Mouse (Mus musculus): ENCODE data around the gene Ttc30a1. TPM values are rescaled to one million over a fixed set of nuclear protein-coding genes. Genes with fewer than 3 reads are reported as not detected.

Ttc30a1 gene
- 1 to 10 TPM; 1.4 to 1.5 TPM for total RNA-seq (2021)
- long read RNA-seq, experiment 1, partial matches to known transcripts = 0 of 1 reads
- long read RNA-seq, experiment 1, other reads (novel, unspliced or antisense) = 0 of 1 reads
- long read RNA-seq, experiment 2, partial matches to known transcripts = 0 of 1 reads
- long read RNA-seq, experiment 2, other reads (novel, unspliced or antisense) = 0 of 1 reads

DNA sequence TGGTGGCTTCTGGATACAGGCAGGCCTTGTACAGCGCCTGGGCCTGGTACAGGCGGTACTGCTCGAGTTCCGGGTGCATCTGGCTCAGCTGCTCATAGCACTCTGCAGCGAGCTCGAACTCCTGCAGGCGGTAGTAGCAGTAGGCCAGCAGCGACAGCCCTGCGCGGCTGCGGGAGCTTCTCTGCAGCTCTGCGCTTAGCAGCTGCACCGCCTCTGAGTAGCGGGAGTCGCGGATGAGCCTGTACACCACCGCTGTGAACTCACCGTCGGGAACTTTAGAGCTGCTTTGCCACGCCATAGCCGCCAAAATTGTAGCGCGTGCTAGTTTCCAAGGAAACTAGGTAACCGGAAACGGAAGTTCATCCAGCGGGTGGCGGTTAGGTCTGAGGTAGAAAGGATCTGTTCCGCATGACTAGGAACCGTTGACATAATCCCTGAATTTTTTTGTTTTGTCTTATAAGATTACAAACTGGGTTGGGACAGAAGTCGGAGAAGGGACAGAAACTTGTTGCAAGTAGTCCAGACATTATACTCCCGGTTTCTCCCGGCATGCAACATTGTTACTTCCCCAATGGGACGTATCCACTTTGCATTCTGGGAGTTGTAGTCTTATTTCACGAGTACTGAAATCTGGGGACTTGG lies at the start of gene Ttc30a1:
Gene Ttc30a1, minus strand, starts transcription at position 528 of the 642 bp plus-strand sequence.
- DNase-seq = peak; percentile 59

- no peak for DNase-seq
Measured at GRCm38 (mm10) chr2:76030080-76030479, 48.3 kb upstream of the Ttc30a1 start.

DNA sequence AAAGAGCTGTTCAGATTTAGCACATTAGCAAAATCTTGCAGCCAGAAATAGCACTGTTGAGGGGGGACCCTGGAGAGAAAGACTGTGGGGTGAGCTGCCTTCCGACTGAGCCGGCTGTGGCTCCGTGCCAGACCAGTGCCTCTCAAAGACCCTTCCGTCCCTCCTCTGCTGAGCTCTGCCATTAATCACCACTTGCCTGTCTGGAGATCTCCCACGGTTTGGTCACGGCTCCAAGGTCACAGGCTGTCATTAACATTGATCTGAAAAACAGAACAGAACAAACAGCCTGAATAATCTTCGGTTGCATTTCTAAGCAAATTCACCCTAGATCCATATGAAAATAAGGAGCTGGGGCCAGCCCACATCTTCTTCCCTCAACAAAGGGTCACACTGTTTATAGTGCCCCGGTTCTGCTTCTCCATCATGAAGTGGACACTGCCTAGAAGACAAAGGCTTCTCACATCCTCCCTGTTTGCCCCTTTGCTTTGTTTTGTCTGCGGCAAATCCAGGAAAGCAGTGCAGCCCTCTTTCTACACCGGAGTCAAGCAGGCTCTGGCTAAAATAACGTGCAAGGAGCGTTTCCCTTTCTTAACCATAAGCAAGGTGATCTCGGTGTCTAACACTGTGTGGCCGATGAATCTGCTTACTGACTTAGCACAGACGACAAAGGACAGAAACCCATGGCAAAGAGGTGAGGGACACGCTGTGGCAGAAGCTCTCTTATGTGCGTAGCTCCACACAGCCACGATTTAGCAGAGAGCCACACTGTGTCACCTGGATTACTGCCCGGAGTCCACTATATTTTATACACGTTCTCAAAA lies 47.5 kb upstream of the Ttc30a1 start:
- DNase-seq = peak; percentile 17

DNA sequence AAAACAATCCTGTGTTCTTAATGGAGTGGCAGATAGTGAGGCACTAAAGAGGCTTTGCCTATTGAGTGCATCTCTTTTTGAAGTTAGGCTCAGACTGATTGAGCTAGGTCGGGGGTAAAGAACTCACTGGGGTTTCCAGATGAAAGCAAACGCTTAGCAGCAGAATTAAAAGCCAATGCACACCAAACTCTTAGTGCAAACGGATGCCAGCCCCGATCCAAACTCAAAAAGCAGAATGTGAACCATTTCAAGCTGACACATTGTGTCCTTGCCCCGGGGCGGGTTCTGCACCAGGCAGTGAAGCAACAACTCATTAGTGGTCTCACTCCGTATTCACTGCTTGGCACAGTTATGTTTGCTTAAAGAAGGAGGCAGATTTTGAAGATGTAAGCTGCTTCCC lies 35.1 kb upstream of the Ttc30a1 start:
- DNase-seq = no peak

GRCm38 (mm10) chr2:76016136-76016535 lies 34.4 kb upstream of the Ttc30a1 start:
- no peak for DNase-seq

DNA sequence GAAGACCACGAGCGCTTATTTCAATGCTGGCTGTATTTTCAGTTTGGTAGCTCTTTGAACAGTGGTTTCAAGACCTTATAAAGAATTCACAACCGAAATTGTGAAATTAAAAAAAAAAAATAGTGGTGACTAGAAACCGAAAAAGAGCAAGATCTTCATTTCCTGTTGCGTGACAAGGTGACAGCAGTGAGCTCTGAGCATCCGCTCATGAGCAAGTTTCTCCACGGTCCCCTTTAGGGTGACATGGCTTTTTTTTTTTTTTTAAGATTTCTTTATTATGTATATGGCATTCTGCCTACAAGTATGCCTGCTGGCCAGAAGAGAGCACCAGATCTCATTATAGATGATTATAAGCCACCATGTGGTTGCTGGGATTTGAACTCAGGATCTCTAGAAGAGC lies 33.7 kb upstream of the Ttc30a1 start:
- DNase-seq = no peak

GRCm38 (mm10) chr2:76014659-76015058 lies 32.9 kb upstream of the Ttc30a1 start:
- DNase-seq = no peak

- DNase-seq = no peak
Measured at GRCm38 (mm10) chr2:76006194-76006593, 24.4 kb upstream of the Ttc30a1 start.

DNA sequence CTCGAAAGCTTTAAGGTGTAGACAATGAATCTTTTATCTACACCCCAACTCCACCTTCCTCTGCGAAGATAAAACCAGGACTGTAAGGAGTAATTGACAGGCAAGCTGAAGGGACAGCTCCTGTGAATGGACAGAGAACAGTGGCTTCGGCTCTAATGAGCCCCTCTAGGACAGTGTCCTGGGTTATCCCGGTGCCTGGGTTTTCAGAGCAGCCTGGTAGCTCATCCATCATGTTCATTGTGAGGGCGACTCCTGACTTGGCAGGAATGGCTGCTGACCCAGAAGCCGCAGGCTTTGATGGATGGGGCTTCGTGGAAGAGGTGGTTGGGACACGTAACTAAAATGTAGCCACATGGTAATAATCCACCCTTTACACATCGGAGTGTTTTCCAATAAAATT lies 21.1 kb upstream of the Ttc30a1 start:
- no peak for DNase-seq

- peak; percentile 75 for DNase-seq
Measured at GRCm38 (mm10) chr2:76001392-76001791, 19.6 kb upstream of the Ttc30a1 start.

- no peak for DNase-seq
Measured at GRCm38 (mm10) chr2:75999636-76000035, 17.9 kb upstream of the Ttc30a1 start.

- DNase-seq = no peak
Measured at GRCm38 (mm10) chr2:75998692-75999091, 16.9 kb upstream of the Ttc30a1 start.

- DNase-seq = no peak
Measured at GRCm38 (mm10) chr2:75997726-75998125, 16.0 kb upstream of the Ttc30a1 start.

GRCm38 (mm10) chr2:75994841-75995240 lies 13.1 kb upstream of the Ttc30a1 start:
- DNase-seq = no peak

DNA sequence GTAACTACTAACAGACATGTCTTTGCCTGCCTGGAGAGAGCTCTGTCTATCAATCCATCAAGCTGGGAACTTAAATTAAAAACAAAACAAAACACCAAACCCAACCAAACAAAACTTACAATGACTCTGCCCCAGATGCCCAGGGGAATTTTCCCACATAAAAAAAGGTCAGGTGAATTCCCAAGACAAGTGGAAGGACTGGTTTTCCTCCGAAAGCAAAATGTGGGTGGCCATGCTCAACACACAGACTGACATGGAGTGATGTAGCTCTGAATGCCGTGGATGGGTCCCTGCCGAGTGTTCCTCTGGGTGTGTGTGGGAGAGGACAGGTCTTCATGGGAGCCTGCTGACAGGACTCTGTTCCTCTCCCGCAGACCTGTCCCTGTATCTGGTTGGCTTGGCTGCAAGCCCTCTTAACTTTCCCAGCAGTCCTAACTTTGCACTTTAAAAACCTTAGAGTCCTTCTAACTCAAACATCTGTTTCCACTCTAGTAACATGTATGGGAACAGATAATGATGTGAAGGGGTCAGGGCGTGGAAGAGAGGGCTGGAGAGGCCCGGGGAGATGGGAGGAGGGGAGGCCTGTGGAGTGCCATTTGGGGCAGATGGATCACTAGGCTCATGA lies 9.9 kb upstream of the Ttc30a1 start:
- no peak for DNase-seq

- peak; percentile 79 for DNase-seq
Measured at GRCm38 (mm10) chr2:75990885-75991539, 9.2 kb upstream of the Ttc30a1 start.

DNA sequence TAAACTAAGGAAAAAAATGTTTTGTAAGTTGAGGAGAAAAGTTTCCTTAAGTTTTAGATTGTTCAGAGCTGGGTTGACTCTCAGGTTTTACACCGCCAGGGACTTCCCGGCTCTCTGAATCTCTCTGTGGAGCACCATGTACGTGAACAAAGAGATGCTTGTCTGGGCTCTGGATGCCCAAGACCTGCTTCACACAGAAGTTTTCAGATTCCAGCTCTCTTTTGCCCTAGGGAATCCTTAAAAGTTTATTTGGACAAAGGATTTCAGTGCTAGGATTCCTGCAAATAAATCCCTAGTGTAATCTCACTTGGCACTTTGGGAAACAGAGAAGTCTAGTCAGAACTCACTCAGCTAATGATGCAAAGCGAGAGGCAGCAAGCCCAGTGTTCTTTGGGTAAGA lies 7.9 kb upstream of the Ttc30a1 start:
- DNase-seq = no peak

- no peak for DNase-seq
Measured at GRCm38 (mm10) chr2:75988779-75989363, 7.1 kb upstream of the Ttc30a1 start.

DNA sequence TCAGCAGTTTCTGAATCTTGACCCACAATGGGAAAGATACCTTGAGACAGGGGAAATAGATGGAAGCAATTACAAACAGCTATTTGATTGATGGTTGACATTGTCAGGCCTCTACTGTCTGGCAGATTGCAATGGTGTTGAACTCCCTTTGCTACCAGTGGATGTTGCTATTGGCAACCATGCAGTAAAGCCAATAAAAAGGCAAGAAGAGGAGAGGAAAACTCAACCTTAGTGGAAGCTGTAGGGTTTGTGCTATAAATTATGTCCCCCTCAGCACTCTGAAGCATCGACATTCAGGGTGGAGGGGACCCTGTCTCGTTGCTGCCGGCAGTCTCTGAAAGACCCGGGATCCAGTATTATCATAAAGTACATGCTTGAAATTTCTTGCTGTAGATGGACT lies 6.6 kb upstream of the Ttc30a1 start:
- DNase-seq = no peak

- peak; percentile 20 for DNase-seq
Measured at GRCm38 (mm10) chr2:75987739-75988138, 6.0 kb upstream of the Ttc30a1 start.

DNA sequence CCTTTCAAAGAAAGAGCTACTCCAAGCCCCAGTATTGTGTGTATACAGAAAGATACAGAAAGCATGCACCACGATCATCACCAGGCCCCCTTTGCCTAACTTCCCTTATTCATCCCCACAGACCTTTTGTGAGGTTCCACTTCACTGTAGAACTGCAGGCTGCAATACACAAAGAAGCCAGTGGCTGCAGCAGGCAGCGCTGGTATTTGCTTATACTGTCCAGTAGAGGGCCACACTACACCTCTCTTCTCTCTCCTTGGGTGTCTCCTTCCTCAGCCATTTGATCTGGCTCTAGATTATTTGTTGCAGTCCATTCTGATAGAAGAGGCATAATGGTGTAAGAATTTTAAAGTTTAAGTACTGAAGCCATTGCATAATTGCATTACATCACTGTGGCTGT lies 3.4 kb upstream of the Ttc30a1 start:
- peak; percentile 40 for DNase-seq

GRCm38 (mm10) chr2:75983847-75984246 lies 2.1 kb upstream of the Ttc30a1 start:
- DNase-seq = no peak

Data from gastrocnemius, postnatal 10 days (tissue).